Mouse (Mus musculus) embryonic fibroblast, embryonic 13.5 days (primary cell): ENCODE results near the gene Glra4.
A peak's percentile ranks its signal among the peaks of the same experiment; 100 is the strongest.

ENCODE experiments used
- CTCF ChIP-seq: IDR thresholded peaks from 2 replicates; pipeline ENCODE4 v1.5.1; 2011; ENCODE audit warnings: mild to moderate bottlenecking, control low read depth, low read length, moderate library complexity, borderline replicate concordance; ENCODE audit not compliant: insufficient read depth
- POLR2A ChIP-seq: IDR thresholded peaks from 2 replicates; pipeline ENCODE4 v1.6.1; 2011; ENCODE audit warnings: low read depth, mild to moderate bottlenecking, control low read depth, low read length, moderate library complexity

GRCm38 (mm10) chrX:136820250-136820649 is 40.3 kb upstream of the Glra4 start:
- TF ChIP-seq CTCF, result peak; percentile 51; the same call in 1 of the 2 replicates
- TF ChIP-seq POLR2A, result no peak
